Mouse (Mus musculus): Measurements from ENCODE around the gene Sall1.

DNA sequence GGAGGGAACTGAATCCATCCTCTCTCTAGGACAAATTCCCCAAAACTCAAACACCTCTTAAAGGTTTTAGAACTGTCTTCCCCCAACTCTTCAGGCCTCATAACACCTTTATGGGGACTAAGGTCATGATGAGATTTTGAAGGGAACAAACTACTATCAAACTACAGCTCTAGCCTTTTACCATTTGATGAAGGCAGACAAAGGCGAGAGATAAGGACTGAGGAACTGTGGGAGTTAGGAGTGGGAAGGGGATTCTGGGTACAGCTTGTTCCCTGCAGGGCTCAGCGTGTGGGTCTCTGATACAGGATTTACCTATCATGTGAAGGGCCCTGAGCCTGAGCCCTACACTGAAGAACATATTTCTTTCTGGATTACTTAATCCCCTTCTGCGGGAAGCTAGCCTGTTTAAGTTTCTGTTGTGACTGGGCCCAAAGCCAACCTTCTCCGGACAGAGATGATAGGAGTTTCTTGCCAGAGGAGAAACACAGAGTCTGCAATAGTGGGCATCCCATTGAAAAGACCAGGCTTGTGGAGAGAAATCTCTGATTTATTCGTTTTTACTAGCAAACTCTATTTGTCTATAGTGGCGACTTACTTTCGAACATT, 27.4 kb downstream of the Sall1 start:
- TF ChIP-seq CTCF (conservative IDR thresholded peaks at IDR 0.05; ENCODE audit: low read length): no peak
- no peak for TF ChIP-seq NANOG (IDR thresholded peaks at IDR 0.05; ENCODE audit: borderline replicate concordance, low read length)
